Mouse (Mus musculus) lung, adult 2 months (tissue): Measurements from ENCODE around the gene Atp6v1g1. TPM values are rescaled to one million over a fixed set of nuclear protein-coding genes. Genes with fewer than 3 reads are reported as not detected.

Source experiments
- DNase-seq: peaks from one replicate; pipeline ENCODE4 v3.0.0; 2022
- H3K4me1 ChIP-seq: fragments of 200-500 bp; 2 replicates; pipeline ENCODE4 v1.6.1; 2011; ENCODE audit warnings: low read length; ENCODE audit not compliant: control insufficient read depth, insufficient read depth
- H3K4me3 ChIP-seq: fragments of 200-500 bp; replicated peaks from 2 replicates; pipeline ENCODE3; 2011; ENCODE audit warnings: low read depth, mild to moderate bottlenecking, control low read depth, low read length; ENCODE audit errors: extremely low read depth
- CTCF ChIP-seq: fragments of 200-500 bp; IDR thresholded peaks from 2 replicates; pipeline ENCODE4 v1.5.1; 2011; ENCODE audit warnings: mild to moderate bottlenecking, low read length, control low read depth; ENCODE audit not compliant: insufficient read depth
- POLR2A ChIP-seq: fragments of 200-500 bp; IDR thresholded peaks from 2 replicates; pipeline ENCODE4 v1.6.1; 2011; ENCODE audit warnings: low read depth, mild to moderate bottlenecking, control low read depth, low read length, borderline replicate concordance; ENCODE audit errors: extremely low read depth
- WGBS: fragments of 180-500 bp; shearing (Covaris S2); methylation state at CpG from one replicate; pipeline ENCODE4 v1.1.7; 2018; 5-methylcytosine and 5-hydroxymethylcytosine counted together
- polyA plus RNA-seq: library from polyadenylated mRNA; depleted of rRNA; stranded (reverse); fragments of >200 nt; gene quantifications from 2 replicates; pipeline ENCODE4 v1.2.3, GENCODE M21; 2012

Atp6v1g1 gene
- polyA plus RNA-seq, 1 experiment = 56.6 TPM

DNA sequence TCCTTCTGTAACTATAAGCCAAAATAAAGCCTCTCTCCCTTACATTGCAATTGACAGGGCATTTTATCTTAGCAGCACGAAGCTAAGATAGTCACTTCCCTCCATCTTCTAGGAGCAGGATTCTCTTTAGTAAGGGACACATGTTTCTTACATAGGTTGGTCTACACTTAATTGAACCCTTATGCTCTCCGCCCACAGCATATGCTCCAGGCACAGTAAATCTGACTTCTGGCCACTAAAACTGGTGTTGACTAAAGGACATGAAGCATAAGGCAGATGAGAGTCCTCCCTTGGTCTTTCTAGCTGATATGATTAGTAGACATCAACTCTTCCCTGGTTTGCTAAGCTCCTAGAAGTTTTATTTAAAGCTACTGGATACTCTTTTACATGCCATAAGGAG, 31.7 kb upstream of the Atp6v1g1 start:
- DNase-seq = no peak
- TF ChIP-seq POLR2A (no peak), CTCF (no peak)
- no peak overlapping the region for H3K4me3 ChIP-seq
- H3K4me1 ChIP-seq = no peaks in the 10 kb centered on the region
- WGBS = 84% methylated on average over 2 of the region's 2 CpGs

DNA sequence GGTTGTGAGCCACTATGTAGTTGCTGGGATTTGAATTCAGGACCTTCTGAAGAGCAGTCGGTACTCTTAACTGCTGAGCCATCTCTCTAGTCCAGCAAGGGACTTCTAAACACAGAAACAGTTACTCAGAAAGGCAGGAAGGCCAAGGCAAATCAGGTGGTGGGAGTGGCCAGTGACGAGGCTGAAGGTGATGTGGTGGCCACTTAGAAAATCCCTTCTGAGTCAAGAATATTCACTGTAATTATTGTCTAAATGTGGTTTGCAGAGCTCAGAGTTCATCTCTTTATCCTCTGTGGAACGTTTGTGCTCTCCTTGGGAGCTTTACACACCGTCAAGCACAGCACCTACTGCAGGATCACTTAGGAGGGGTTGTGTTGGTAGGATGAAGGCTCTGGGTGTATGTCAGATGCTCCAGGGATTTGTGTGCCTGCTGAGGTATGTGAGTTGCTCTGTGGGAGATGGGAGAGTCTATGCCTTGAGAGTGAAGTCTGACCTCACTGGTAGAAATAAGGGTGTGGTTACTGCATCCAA, 30.1 kb upstream of the Atp6v1g1 start:
- WGBS = 52% methylated on average over 4 of the region's 4 CpGs
- Histone ChIP-seq H3K4me3 (no peak overlapping the region), H3K4me1 (no peaks in the 10 kb centered on the region)
- TF ChIP-seq CTCF (no peak), POLR2A (no peak)
- no peak for DNase-seq

DNA sequence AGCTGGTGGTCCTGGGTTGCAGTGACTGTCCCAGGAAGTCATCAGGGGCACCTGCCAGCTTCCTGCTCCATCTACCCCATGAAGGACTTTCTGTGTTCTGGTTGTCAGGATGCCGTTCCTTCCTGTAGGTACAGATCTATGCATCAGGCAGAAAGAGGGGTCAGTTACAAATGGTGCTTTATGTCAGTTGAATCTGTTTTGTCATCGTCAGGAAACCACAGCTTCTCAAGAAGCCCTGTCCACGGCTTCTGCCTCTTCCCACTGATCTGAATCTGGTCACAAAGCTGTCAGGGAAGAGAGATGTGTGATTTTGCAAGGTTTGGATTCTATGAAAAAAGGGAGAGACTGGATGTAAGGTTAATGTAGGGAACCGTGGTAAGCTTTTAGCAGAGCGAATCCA, 29.6 kb upstream of the Atp6v1g1 start:
- 62% methylated on average over 5 of the region's 5 CpGs for WGBS
- Histone ChIP-seq H3K4me3 (no peak overlapping the region), H3K4me1 (no peaks in the 10 kb centered on the region)
- no peak for DNase-seq
- TF ChIP-seq CTCF (no peak), POLR2A (no peak)

DNA sequence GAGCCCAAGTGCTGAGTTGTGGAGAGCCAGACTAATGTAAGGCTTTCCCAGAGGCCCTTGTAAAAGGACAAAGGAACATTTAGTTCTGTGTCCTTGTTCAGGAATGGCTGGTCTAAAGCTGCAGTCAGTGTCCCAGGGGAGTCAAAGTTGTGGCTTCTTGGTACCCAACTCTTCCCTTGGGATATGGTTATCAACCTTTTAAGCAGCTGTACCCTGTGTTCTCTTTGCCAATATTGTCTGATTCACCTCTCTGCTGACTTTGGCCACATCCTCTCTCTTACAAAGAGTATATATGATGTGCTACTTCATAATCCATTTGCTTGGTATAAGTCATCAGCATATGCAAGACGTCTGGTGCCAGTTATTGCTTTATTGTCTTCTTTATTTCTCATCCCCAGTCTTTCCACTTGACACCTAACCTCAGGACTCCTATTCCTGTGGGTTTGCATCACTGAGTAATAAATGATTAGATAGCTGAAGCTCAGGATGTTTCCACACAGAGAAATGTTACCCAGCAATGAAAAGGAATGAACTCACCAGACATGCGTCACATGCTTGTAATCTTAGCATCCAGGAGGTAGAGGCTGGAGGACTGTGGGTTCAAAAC, 22.7 kb upstream of the Atp6v1g1 start:
- DNase-seq = no peak
- Histone ChIP-seq H3K4me3 (no peak overlapping the region), H3K4me1 (no peaks in the 10 kb centered on the region)
- WGBS = 87% methylated on average over 2 of the region's 2 CpGs
- no peak for TF ChIP-seq CTCF
- no peak for TF ChIP-seq POLR2A

DNA sequence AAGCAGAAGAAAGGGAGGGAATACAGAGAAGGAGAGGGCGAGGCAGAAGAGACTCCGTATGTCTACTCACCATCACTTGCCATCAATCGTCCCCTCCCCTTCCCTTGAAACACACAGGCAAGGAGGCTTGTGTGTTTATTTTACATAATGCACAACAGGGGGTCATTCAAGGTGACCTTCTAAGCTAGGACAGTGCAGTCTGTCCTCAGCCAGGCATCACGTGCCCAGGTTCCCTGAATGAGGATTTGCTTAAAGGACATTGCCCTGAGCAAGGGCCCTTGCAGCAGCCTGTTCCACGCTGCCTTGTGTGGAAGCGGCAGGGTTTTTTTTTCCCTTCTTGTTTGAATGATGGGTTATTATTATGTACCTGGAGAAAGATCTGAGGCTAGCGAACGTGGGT, 19.1 kb upstream of the Atp6v1g1 start:
- H3K4me1 ChIP-seq = no peaks in the 10 kb centered on the region
- H3K4me3 ChIP-seq = no peak overlapping the region
- no peak for DNase-seq
- TF ChIP-seq POLR2A = no peak
- TF ChIP-seq CTCF = no peak
- WGBS = 81% methylated on average over 8 of the region's 8 CpGs

DNA sequence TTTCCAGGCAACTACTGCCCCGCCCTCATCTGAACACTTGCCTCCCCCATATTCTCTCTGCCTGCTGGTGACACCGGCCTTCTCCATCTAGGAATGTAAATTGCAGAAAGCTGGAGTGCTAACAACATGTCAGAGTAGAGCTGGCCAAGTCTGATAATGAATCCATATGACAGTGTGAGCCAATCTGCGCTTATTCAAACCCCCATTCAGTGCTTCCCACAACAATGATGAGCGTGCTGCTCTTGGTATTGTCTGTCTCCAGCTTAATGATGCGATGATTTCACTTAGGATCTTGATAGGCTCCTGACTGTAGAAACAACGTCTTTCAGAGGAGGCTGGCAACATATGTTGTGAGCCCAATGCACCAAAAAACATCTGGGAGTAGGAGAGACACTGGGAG, 15.6 kb upstream of the Atp6v1g1 start:
- no peak for DNase-seq
- no peak overlapping the region for H3K4me3 ChIP-seq
- WGBS = 72% methylated on average over 6 of the region's 6 CpGs
- H3K4me1 ChIP-seq = no peaks in the 10 kb centered on the region
- TF ChIP-seq CTCF (no peak), POLR2A (no peak)

DNA sequence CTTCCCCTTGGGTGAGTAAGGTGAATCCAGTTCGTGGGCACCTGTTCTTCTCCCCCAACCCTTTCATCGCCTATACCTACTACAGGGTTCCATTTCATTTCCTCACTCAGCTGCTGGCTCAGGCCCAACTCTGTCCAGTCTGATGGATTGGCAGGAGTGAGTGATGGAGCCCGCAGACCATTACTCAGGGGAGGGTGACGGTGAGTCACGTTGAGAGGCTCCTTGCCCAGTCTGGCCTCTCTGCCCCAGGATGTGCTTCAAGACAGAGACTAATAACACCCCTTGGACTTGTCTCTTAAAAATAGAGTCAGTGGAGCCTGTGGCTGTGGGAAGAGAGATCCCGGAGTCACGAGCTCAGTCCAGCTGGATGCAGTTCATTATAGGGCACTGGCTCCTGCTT, 14.2 kb upstream of the Atp6v1g1 start:
- no peak for DNase-seq
- WGBS = 61% methylated on average over 7 of the region's 7 CpGs
- H3K4me3 ChIP-seq = no peak overlapping the region
- no peaks in the 10 kb centered on the region for H3K4me1 ChIP-seq
- TF ChIP-seq CTCF (no peak), POLR2A (no peak)

DNA sequence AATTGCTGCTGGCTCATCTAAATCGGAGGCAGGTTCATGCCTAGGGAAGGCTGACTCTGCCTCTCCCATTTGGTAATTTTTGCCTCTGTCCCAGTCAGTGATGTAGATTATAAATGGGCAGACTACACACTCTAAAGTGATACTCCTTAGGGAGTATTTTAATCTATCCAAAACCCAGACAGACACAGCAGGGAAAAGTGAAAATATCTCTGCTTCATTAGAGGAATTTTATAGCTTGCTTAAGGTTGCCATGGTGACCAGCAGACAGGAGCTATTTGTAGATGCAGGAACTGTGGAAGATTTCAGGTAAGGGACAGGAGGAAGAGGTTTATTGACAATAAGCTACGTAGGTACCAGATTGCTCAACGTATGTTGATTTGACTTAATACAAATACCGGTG, 7.0 kb upstream of the Atp6v1g1 start:
- DNase-seq = no peak
- no peak overlapping the region for H3K4me3 ChIP-seq
- TF ChIP-seq CTCF (no peak), POLR2A (no peak)
- 78% methylated on average over 4 of the region's 4 CpGs for WGBS
- no peaks in the 10 kb centered on the region for H3K4me1 ChIP-seq

DNA sequence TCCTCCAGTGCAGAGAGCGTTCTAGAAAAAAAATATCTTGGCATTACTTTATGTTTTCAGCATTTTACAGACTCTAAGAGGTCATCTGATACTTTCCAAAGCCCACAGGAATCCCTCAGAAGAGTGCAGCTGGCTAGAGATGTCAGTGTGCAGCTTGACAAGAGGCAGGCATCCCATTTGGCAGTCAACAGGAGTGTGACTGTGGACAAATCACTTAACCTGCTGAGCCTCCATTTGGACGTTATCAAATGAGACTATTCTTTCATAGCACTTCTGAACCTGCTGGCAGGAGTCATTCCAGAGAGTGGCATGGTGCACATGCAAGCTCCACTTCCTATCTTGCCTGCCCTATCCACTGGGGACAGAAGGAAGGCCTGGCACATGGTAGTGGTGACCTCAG, 2.4 kb upstream of the Atp6v1g1 start:
- Histone ChIP-seq H3K4me1 (peaks cover 18% of the 10 kb centered on the region), H3K4me3 (no peak overlapping the region)
- TF ChIP-seq POLR2A (no peak), CTCF (no peak)
- DNase-seq = no peak
- WGBS = 43% methylated on average over 2 of the region's 2 CpGs

DNA sequence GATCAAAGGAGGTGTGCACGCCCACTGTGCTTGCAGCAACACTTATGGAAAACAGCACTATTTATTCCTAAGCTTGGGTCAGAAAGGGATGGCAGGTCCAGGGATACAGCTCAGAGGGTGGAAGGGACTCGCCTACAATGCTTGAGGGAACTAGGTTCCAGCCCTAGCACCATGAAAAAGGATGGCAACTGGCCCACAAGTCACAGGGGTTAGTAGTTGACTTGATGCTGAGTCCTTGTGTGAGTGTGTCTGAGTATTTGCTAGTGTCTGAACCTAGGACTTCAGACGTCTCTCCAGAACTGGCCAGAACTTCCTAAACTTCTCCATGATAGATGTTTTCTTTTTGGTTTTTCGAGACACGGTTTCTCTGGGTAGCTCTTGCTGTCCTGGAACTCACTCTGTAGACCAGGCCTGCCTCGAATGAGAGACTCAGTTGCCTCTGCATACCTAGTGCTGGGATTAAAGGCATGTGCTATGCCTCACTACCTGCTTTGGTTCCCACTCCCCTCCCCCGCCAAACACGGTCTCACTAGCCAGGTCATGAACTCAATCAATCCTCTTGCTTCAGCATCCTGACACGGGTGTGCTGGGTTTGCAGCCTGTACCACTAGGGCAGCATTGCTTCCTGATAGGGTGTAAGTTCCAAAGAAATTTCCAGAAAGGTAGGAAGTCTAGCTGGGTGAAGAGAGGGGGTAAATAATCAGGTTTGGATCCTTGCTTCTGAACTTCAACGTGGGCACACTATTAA, 652 bp upstream of the Atp6v1g1 start:
- peaks cover 23% of the 10 kb centered on the region for H3K4me1 ChIP-seq
- no peak for TF ChIP-seq CTCF
- no peak for DNase-seq
- 53% methylated on average over 10 of the region's 10 CpGs for WGBS
- peak overlapping the region; percentile 12 for H3K4me3 ChIP-seq
